Mouse (Mus musculus): ENCODE measurements around the gene Lck. TPM values are rescaled to one million over a fixed set of nuclear protein-coding genes. Genes with fewer than 3 reads are reported as not detected.
A peak's percentile ranks its signal among the peaks of the same experiment; 100 is the strongest.

Gene Lck
- polyA plus RNA-seq, 1 experiment from 2014 or later = 5.1 TPM

GRCm38 (mm10) chr4:129582251-129582650 is 8.8 kb upstream of the Lck start:
- H3K9ac ChIP-seq = no peak overlapping the region
- peaks cover 16% of the 10 kb centered on the region for H3K27me3 ChIP-seq (replicated peaks)
- no peak overlapping the region for H3K4me3 ChIP-seq
- 82% methylated on average over 1 of the region's 1 CpGs for WGBS (ENCODE audit: insufficient replicate concordance)
- H3K27ac ChIP-seq = no peak overlapping the region
- H3K36me3 ChIP-seq = no peaks in the 10 kb centered on the region
- no peak for ATAC-seq
- H3K4me1 ChIP-seq = peaks cover 28% of the 10 kb centered on the region
- no peak overlapping the region for H3K4me2 ChIP-seq
- H3K9me3 ChIP-seq (replicated peaks) = no peaks in the 10 kb centered on the region

- Histone ChIP-seq H3K4me1 (peaks cover 28% of the 10 kb centered on the region), H3K27me3 (replicated peaks) (peaks cover 28% of the 10 kb centered on the region), H3K36me3 (no peaks in the 10 kb centered on the region), H3K27ac (no peak overlapping the region; the same call in 1 of the 2 replicates), H3K9ac (no peak overlapping the region), H3K4me3 (no peak overlapping the region), H3K9me3 (replicated peaks) (no peaks in the 10 kb centered on the region), H3K4me2 (no peak overlapping the region)
- WGBS (ENCODE audit: insufficient replicate concordance) = 54% methylated on average over 7 of the region's 7 CpGs
- ATAC-seq = no peak
Observed at GRCm38 (mm10) chr4:129580347-129580746, 6.9 kb upstream of the Lck start.

- Histone ChIP-seq H3K4me2 (peak within 1 kb of the TSS; percentile 40), H3K36me3 (no peaks in the 10 kb centered on the region), H3K27me3 (replicated peaks) (peaks cover 30% of the 10 kb centered on the region), H3K9ac (no peak within 1 kb of the TSS), H3K27ac (peak within 1 kb of the TSS; percentile 5; the same call in 1 of the 2 replicates), H3K4me3 (0 out of 2 replicates have a peak within 1 kb of the TSS, but pooled peaks have one; percentile 5), H3K9me3 (replicated peaks) (no peaks in the 10 kb centered on the region), H3K4me1 (peaks cover 20% of the 10 kb centered on the region)
- 49% methylated on average over 5 of the region's 5 CpGs for WGBS (ENCODE audit: insufficient replicate concordance)
- ATAC-seq = no peak
Observed at GRCm38 (mm10) chr4:129578466-129578865, 5.0 kb upstream of the Lck start, which contains the start of gene Fam167b. TSS of gene Fam167b (minus strand) at chr4:129578549.

- Histone ChIP-seq H3K4me2 (peak overlapping the region; percentile 0; the same call in 1 of the 2 replicates), H3K9me3 (replicated peaks) (no peaks in the 10 kb centered on the region), H3K27me3 (replicated peaks) (peaks cover 37% of the 10 kb centered on the region), H3K36me3 (no peaks in the 10 kb centered on the region), H3K27ac (0 out of 2 replicates have a peak overlapping the region, but pooled peaks have one; percentile 5), H3K4me1 (peaks cover 20% of the 10 kb centered on the region), H3K4me3 (0 out of 2 replicates have a peak overlapping the region, but pooled peaks have one; percentile 5), H3K9ac (no peak overlapping the region)
- WGBS (ENCODE audit: insufficient replicate concordance) = 70% methylated on average over 7 of the region's 7 CpGs
- ATAC-seq = no peak
Observed at GRCm38 (mm10) chr4:129577688-129578087, 4.2 kb upstream of the Lck start.

- Histone ChIP-seq H3K4me2 (peak overlapping the region; percentile 40), H3K27ac (no peak overlapping the region), H3K27me3 (replicated peaks) (peaks cover 43% of the 10 kb centered on the region), H3K36me3 (no peaks in the 10 kb centered on the region), H3K9me3 (replicated peaks) (no peaks in the 10 kb centered on the region), H3K4me1 (peaks cover 20% of the 10 kb centered on the region), H3K9ac (no peak overlapping the region; the same call in 1 of the 2 replicates), H3K4me3 (0 out of 2 replicates have a peak overlapping the region, but pooled peaks have one; percentile 5)
- WGBS (ENCODE audit: insufficient replicate concordance) = 33% methylated on average over 21 of the region's 21 CpGs
- no peak for ATAC-seq
Observed at GRCm38 (mm10) chr4:129576863-129577491, 3.5 kb upstream of the Lck start.

GRCm38 (mm10) chr4:129575171-129575844 is 1.9 kb upstream of the Lck start:
- ATAC-seq = no peak
- no peak overlapping the region for H3K4me3 ChIP-seq
- peak overlapping the region; percentile 24 for H3K4me2 ChIP-seq
- H3K9me3 ChIP-seq (replicated peaks) = no peaks in the 10 kb centered on the region
- H3K4me1 ChIP-seq = peaks cover 20% of the 10 kb centered on the region
- WGBS (ENCODE audit: insufficient replicate concordance) = 39% methylated on average over 7 of the region's 8 CpGs
- no peak overlapping the region; the same call in 1 of the 2 replicates for H3K27ac ChIP-seq
- H3K27me3 ChIP-seq (replicated peaks) = peaks cover 43% of the 10 kb centered on the region
- no peaks in the 10 kb centered on the region for H3K36me3 ChIP-seq
- no peak overlapping the region for H3K9ac ChIP-seq

GRCm38 (mm10) chr4:129573093-129573370 is 409 bp downstream of the Lck start:
- Histone ChIP-seq H3K4me3 (no peak overlapping the region), H3K9me3 (replicated peaks) (no peaks in the 10 kb centered on the region), H3K4me1 (peaks cover 13% of the 10 kb centered on the region), H3K27me3 (replicated peaks) (peaks cover 32% of the 10 kb centered on the region), H3K27ac (no peak overlapping the region), H3K9ac (no peak overlapping the region), H3K4me2 (no peak overlapping the region), H3K36me3 (no peaks in the 10 kb centered on the region)
- ATAC-seq = no peak
- 89% methylated on average over 4 of the region's 4 CpGs for WGBS (ENCODE audit: insufficient replicate concordance)

GRCm38 (mm10) chr4:129572236-129573092 is 977 bp downstream of the Lck start:
- Histone ChIP-seq H3K9me3 (replicated peaks) (no peaks in the 10 kb centered on the region), H3K4me1 (peaks cover 13% of the 10 kb centered on the region), H3K9ac (no peak overlapping the region), H3K36me3 (no peaks in the 10 kb centered on the region), H3K27ac (0 out of 2 replicates have a peak overlapping the region, but pooled peaks have one; percentile 20), H3K4me2 (no peak overlapping the region), H3K4me3 (no peak overlapping the region), H3K27me3 (replicated peaks) (peaks cover 29% of the 10 kb centered on the region)
- no peak for ATAC-seq
- 68% methylated on average over 13 of the region's 13 CpGs for WGBS (ENCODE audit: insufficient replicate concordance)

- Histone ChIP-seq H3K27me3 (replicated peaks) (peaks cover 20% of the 10 kb centered on the region), H3K27ac (0 out of 2 replicates have a peak overlapping the region, but pooled peaks have one; percentile 20), H3K36me3 (no peaks in the 10 kb centered on the region), H3K4me1 (peaks cover 8% of the 10 kb centered on the region), H3K4me3 (no peak overlapping the region), H3K4me2 (no peak overlapping the region), H3K9me3 (replicated peaks) (no peaks in the 10 kb centered on the region), H3K9ac (no peak overlapping the region)
- whole genome bisulfite sequencing (ENCODE audit: insufficient replicate concordance) = 62% methylated on average over 8 of the region's 8 CpGs
- ATAC-seq = no peak
Observed at GRCm38 (mm10) chr4:129571551-129572084, 1.8 kb downstream of the Lck start.

GRCm38 (mm10) chr4:129570028-129570427 is 3.4 kb downstream of the Lck start:
- ATAC-seq = no peak
- Histone ChIP-seq H3K27me3 (replicated peaks) (peaks cover 15% of the 10 kb centered on the region; the same call in 1 of the 2 replicates), H3K27ac (no peak overlapping the region), H3K9ac (no peak overlapping the region), H3K4me2 (no peak overlapping the region), H3K36me3 (no peaks in the 10 kb centered on the region), H3K4me1 (peaks cover 2% of the 10 kb centered on the region), H3K4me3 (no peak overlapping the region), H3K9me3 (replicated peaks) (no peaks in the 10 kb centered on the region)
- WGBS (ENCODE audit: insufficient replicate concordance) = 71% methylated on average over 6 of the region's 6 CpGs

GRCm38 (mm10) chr4:129568366-129568765 is 5.1 kb downstream of the Lck start:
- Histone ChIP-seq H3K4me2 (no peak overlapping the region), H3K4me1 (no peaks in the 10 kb centered on the region), H3K36me3 (no peaks in the 10 kb centered on the region), H3K27ac (no peak overlapping the region), H3K9ac (no peak overlapping the region), H3K4me3 (no peak overlapping the region), H3K9me3 (replicated peaks) (no peaks in the 10 kb centered on the region), H3K27me3 (replicated peaks) (peaks cover 14% of the 10 kb centered on the region)
- 73% methylated on average over 7 of the region's 7 CpGs for WGBS (ENCODE audit: insufficient replicate concordance)
- no peak for ATAC-seq
